Mouse (Mus musculus): ENCODE data around the gene Osm. TPM values are rescaled to one million over a fixed set of nuclear protein-coding genes. Genes with fewer than 3 reads are reported as not detected.

The Osm gene
- total RNA-seq, 1 experiment: 0.98 TPM

- H3K9ac ChIP-seq (ENCODE audit: insufficient read depth, low read depth, low read length, poor library complexity, severe bottlenecking): no peak overlapping the region
- H3K9me3 ChIP-seq (ENCODE audit: control insufficient read depth, insufficient read depth, low read depth, low read length): no peaks in the 10 kb centered on the region
- H3K4me3 ChIP-seq (ENCODE audit: insufficient read depth in 1 of 2, low read depth in 1 of 2, low read length in 2 of 2, poor library complexity in 1 of 2, severe bottlenecking in 1 of 2): no peak overlapping the region
- in situ Hi-C loops (cut with MboI; ENCODE audit: low sequenced_read_pairs in 2 of 2, unreplicated experiment in 2 of 2): no loop called here
- no peaks in the 10 kb centered on the region for H3K36me3 ChIP-seq (ENCODE audit: control insufficient read depth, insufficient read depth, low read length, poor library complexity, severe bottlenecking)
- DNase-seq (ENCODE audit: low read depth, low spot score): no peak
- no peak for TF ChIP-seq ZNF384 (IDR thresholded peaks at IDR 0.05; ENCODE audit: low read depth, low read length)
- TF ChIP-seq MAFK (IDR thresholded peaks at IDR 0.05; ENCODE audit: insufficient read depth, low read depth, low read length): no peak
- TF ChIP-seq HCFC1 (IDR thresholded peaks at IDR 0.05; ENCODE audit: borderline replicate concordance, insufficient read depth, low read length): no peak
- no peak for TF ChIP-seq ZC3H11A (IDR thresholded peaks at IDR 0.05; ENCODE audit: borderline replicate concordance, low read depth, low read length)
- TF ChIP-seq CHD2 (IDR thresholded peaks at IDR 0.05; ENCODE audit: low read depth, low read length): no peak
- no peak overlapping the region for H3K27ac ChIP-seq (ENCODE audit: insufficient read depth, low read depth, low read length, poor library complexity, severe bottlenecking)
- peaks cover 0 to 27% of the 10 kb centered on the region in 2 experiments; a peak in 2 of 4 replicates for H3K4me1 ChIP-seq (ENCODE audit: control insufficient read depth in 2 of 2, insufficient read depth in 2 of 2, low read length in 2 of 2, poor library complexity in 1 of 2)
Observed at GRCm38 (mm10) chr11:4236546-4237067, 387 bp downstream of the Osm start.

GRCm38 (mm10) chr11:4237389-4237912, 1.2 kb downstream of the Osm start:
- no peak overlapping the region for H3K27ac ChIP-seq (ENCODE audit: insufficient read depth, low read depth, low read length, poor library complexity, severe bottlenecking)
- no peak for DNase-seq (ENCODE audit: low read depth, low spot score)
- no peaks in the 10 kb centered on the region for H3K36me3 ChIP-seq (ENCODE audit: control insufficient read depth, insufficient read depth, low read length, poor library complexity, severe bottlenecking)
- peak overlapping the region in 1 of 2 experiments; percentile 21; a peak in 1 of 4 replicates for H3K4me3 ChIP-seq (ENCODE audit: insufficient read depth in 1 of 2, low read depth in 1 of 2, low read length in 2 of 2, poor library complexity in 1 of 2, severe bottlenecking in 1 of 2)
- TF ChIP-seq HCFC1 (IDR thresholded peaks at IDR 0.05; ENCODE audit: borderline replicate concordance, insufficient read depth, low read length) (no peak), MAFK (IDR thresholded peaks at IDR 0.05; ENCODE audit: insufficient read depth, low read depth, low read length) (no peak), CHD2 (IDR thresholded peaks at IDR 0.05; ENCODE audit: low read depth, low read length) (no peak), ZNF384 (IDR thresholded peaks at IDR 0.05; ENCODE audit: low read depth, low read length) (no peak), ZC3H11A (IDR thresholded peaks at IDR 0.05; ENCODE audit: borderline replicate concordance, low read depth, low read length) (no peak)
- no peaks in the 10 kb centered on the region for H3K9me3 ChIP-seq (ENCODE audit: control insufficient read depth, insufficient read depth, low read depth, low read length)
- H3K4me1 ChIP-seq (ENCODE audit: control insufficient read depth in 2 of 2, insufficient read depth in 2 of 2, low read length in 2 of 2, poor library complexity in 1 of 2): peaks cover 0 to 27% of the 10 kb centered on the region in 2 experiments; a peak in 2 of 4 replicates
- in situ Hi-C loops (cut with MboI; ENCODE audit: low sequenced_read_pairs in 2 of 2, unreplicated experiment in 2 of 2): no loop called here
- H3K9ac ChIP-seq (ENCODE audit: insufficient read depth, low read depth, low read length, poor library complexity, severe bottlenecking): no peak overlapping the region

- H3K9me3 ChIP-seq (ENCODE audit: control insufficient read depth, insufficient read depth, low read depth, low read length): no peaks in the 10 kb centered on the region
- no peak overlapping the region for H3K9ac ChIP-seq (ENCODE audit: insufficient read depth, low read depth, low read length, poor library complexity, severe bottlenecking)
- H3K4me1 ChIP-seq (ENCODE audit: control insufficient read depth in 2 of 2, insufficient read depth in 2 of 2, low read length in 2 of 2, poor library complexity in 1 of 2): peaks cover 0 to 27% of the 10 kb centered on the region in 2 experiments; a peak in 2 of 4 replicates
- H3K36me3 ChIP-seq (ENCODE audit: control insufficient read depth, insufficient read depth, low read length, poor library complexity, severe bottlenecking): no peaks in the 10 kb centered on the region
- no peak for TF ChIP-seq ZNF384 (IDR thresholded peaks at IDR 0.05; ENCODE audit: low read depth, low read length)
- TF ChIP-seq CHD2 (IDR thresholded peaks at IDR 0.05; ENCODE audit: low read depth, low read length): no peak
- TF ChIP-seq MAFK (IDR thresholded peaks at IDR 0.05; ENCODE audit: insufficient read depth, low read depth, low read length): no peak
- TF ChIP-seq ZC3H11A (IDR thresholded peaks at IDR 0.05; ENCODE audit: borderline replicate concordance, low read depth, low read length): no peak
- no peak for TF ChIP-seq HCFC1 (IDR thresholded peaks at IDR 0.05; ENCODE audit: borderline replicate concordance, insufficient read depth, low read length)
- no peak overlapping the region for H3K4me3 ChIP-seq (ENCODE audit: insufficient read depth in 1 of 2, low read depth in 1 of 2, low read length in 2 of 2, poor library complexity in 1 of 2, severe bottlenecking in 1 of 2)
- DNase-seq (ENCODE audit: low read depth, low spot score): no peak
- in situ Hi-C loops (cut with MboI; ENCODE audit: low sequenced_read_pairs in 2 of 2, unreplicated experiment in 2 of 2): no loop called here
- H3K27ac ChIP-seq (ENCODE audit: insufficient read depth, low read depth, low read length, poor library complexity, severe bottlenecking): no peak overlapping the region
Observed at GRCm38 (mm10) chr11:4238167-4238566, 1.9 kb downstream of the Osm start.

- TF ChIP-seq ZNF384 (IDR thresholded peaks at IDR 0.05; ENCODE audit: low read depth, low read length): no peak
- TF ChIP-seq MAFK (IDR thresholded peaks at IDR 0.05; ENCODE audit: insufficient read depth, low read depth, low read length): no peak
- TF ChIP-seq CHD2 (IDR thresholded peaks at IDR 0.05; ENCODE audit: low read depth, low read length): no peak
- TF ChIP-seq ZC3H11A (IDR thresholded peaks at IDR 0.05; ENCODE audit: borderline replicate concordance, low read depth, low read length): no peak
- TF ChIP-seq HCFC1 (IDR thresholded peaks at IDR 0.05; ENCODE audit: borderline replicate concordance, insufficient read depth, low read length): no peak
- peak overlapping the region; percentile 20 to 40 for H3K4me3 ChIP-seq (ENCODE audit: insufficient read depth in 1 of 2, low read depth in 1 of 2, low read length in 2 of 2, poor library complexity in 1 of 2, severe bottlenecking in 1 of 2)
- no peaks in the 10 kb centered on the region for H3K36me3 ChIP-seq (ENCODE audit: control insufficient read depth, insufficient read depth, low read length, poor library complexity, severe bottlenecking)
- peaks cover 0 to 27% of the 10 kb centered on the region in 2 experiments; a peak in 2 of 4 replicates for H3K4me1 ChIP-seq (ENCODE audit: control insufficient read depth in 2 of 2, insufficient read depth in 2 of 2, low read length in 2 of 2, poor library complexity in 1 of 2)
- DNase-seq (ENCODE audit: low read depth, low spot score): no peak
- no peak overlapping the region; the same call in 1 of the 2 replicates for H3K9ac ChIP-seq (ENCODE audit: insufficient read depth, low read depth, low read length, poor library complexity, severe bottlenecking)
- no peaks in the 10 kb centered on the region for H3K9me3 ChIP-seq (ENCODE audit: control insufficient read depth, insufficient read depth, low read depth, low read length)
- H3K27ac ChIP-seq (ENCODE audit: insufficient read depth, low read depth, low read length, poor library complexity, severe bottlenecking): no peak overlapping the region
- in situ Hi-C loops (cut with MboI; ENCODE audit: low sequenced_read_pairs in 2 of 2, unreplicated experiment in 2 of 2): no loop called here
Observed at GRCm38 (mm10) chr11:4239691-4240090, 3.5 kb downstream of the Osm start.
